Mouse (Mus musculus): ENCODE results near the gene Ric3.

- TF ChIP-seq POLR2A (IDR thresholded peaks at IDR 0.05; ENCODE audit: borderline replicate concordance, extremely low read depth, low read depth, low read length) (no peak), CTCF (IDR thresholded peaks at IDR 0.05; ENCODE audit: insufficient read depth, low read length) (no peak)
Observed at GRCm38 (mm10) chr7:109029961-109030465, 53.1 kb downstream of the Ric3 start.

Measured in lung, adult 2 months (tissue).